Mouse (Mus musculus) left cerebral cortex, postnatal 10 days (tissue): ENCODE data around the gene Il2ra. TPM values are rescaled to one million over a fixed set of nuclear protein-coding genes. Genes with fewer than 3 reads are reported as not detected.

ENCODE experiments used
- DNase-seq, 2 experiments: peaks; one replicate each; pipeline ENCODE4 v3.0.0; 2021 to 2022; ENCODE audit warnings: low spot score in 2 of 2, mixed read lengths in 1 of 2; ENCODE audit errors: extremely low spot score in 1 of 2
- intact Hi-C: fragments of 180-260 bp; cut with DNase I; formaldehyde crosslinking; loops from one replicate; pipeline ENCODE4 v1.15.1; 2025
- total RNA-seq, 2 experiments: library from RNA; stranded (reverse); gene quantifications; 2 replicates each; pipeline ENCODE4 v1.2.3; 2021

Il2ra gene
- total RNA-seq, 2 experiments from 2014 or later, result 0.11 to 0.22 TPM

GRCm38 (mm10) chr2:11645297-11645696, 2.7 kb downstream of the Il2ra start:
- intact Hi-C loops, result no loop called here
- DNase-seq, result no peak

DNA sequence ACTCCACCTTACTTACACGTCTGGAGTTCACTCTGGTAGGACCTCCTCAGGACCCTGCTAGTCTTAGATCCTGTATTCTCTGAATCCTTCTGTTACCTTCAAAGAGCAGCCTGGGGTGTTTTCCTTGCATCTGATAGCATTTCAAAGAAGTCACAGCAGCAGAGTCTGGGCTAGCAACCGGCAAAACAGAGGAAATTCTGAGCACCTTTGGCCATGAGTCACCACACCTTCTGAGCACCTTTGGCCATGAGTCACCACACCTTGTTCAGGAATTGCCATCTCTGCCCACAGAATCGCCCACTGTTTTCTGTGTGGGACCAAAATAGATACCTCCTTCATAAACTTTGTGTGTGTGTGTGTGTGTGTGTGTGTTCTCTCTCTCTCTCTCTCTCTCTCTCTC, 8.9 kb downstream of the Il2ra start:
- intact Hi-C loops, result no loop called here
- no peak for DNase-seq

DNA sequence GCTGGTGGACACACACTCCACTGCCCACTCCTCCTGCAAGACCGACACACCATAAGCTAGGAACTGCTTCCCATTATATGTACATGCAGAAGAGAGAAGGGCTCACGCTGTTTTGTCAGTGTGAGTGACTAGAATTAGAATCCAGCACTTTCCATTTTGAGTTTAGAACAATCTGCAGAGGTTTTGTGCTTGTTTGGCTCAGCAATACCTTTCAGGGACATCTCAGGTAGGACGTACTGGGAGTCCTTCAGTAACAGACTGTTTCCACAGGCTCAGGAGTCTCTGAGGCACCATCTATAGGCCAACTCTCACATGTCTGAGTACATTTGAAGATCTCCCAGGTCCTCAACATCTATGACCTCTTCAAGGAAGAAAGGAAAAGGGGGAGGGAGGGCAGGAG, 9.6 kb downstream of the Il2ra start:
- intact Hi-C loops, result no loop called here
- DNase-seq, result no peak

DNA sequence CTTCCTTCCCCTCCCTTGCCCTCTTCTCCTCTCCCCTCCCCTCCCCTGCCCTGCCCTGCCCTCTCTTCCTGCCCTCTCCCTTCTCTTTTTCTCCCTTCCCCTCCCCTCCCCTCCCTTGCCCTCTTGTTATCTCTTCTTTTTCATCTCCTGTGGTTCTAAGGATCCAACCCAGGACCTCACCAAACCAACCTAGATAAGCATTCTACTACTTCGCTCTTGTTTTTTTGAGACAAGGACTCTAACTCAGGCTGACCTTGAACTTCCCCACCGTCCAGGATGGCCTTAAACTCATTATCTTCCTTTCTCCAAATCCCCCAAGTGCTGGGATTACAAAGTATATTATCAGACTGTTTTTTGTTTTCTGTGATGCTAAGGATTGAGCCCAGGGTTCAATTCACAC, 10.2 kb downstream of the Il2ra start:
- intact Hi-C loops, result no loop called here
- no peak for DNase-seq

- DNase-seq, result no peak
- intact Hi-C loops, result no loop called here
Measured at GRCm38 (mm10) chr2:11653330-11653729, 10.7 kb downstream of the Il2ra start.

DNA sequence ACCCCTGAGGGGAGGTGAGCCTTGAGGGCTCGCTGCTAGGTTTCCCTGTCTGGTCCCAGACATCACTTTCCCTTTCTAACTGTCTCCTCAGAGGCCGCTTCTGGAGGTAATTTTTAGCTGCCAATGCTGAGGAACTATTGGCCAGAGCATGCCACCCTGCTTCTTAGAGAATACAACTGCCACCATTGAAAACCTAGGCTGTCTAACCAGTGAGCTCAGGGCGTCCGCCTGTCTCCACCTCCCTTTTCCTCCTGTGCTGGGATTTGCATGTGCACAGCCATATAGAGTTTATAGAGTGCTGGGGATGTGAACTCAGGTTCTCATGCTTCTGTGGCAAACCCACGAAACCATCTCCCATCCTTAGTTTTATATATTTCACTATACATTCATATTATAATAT, 11.2 kb downstream of the Il2ra start:
- DNase-seq, result no peak
- intact Hi-C loops, result no loop called here

DNA sequence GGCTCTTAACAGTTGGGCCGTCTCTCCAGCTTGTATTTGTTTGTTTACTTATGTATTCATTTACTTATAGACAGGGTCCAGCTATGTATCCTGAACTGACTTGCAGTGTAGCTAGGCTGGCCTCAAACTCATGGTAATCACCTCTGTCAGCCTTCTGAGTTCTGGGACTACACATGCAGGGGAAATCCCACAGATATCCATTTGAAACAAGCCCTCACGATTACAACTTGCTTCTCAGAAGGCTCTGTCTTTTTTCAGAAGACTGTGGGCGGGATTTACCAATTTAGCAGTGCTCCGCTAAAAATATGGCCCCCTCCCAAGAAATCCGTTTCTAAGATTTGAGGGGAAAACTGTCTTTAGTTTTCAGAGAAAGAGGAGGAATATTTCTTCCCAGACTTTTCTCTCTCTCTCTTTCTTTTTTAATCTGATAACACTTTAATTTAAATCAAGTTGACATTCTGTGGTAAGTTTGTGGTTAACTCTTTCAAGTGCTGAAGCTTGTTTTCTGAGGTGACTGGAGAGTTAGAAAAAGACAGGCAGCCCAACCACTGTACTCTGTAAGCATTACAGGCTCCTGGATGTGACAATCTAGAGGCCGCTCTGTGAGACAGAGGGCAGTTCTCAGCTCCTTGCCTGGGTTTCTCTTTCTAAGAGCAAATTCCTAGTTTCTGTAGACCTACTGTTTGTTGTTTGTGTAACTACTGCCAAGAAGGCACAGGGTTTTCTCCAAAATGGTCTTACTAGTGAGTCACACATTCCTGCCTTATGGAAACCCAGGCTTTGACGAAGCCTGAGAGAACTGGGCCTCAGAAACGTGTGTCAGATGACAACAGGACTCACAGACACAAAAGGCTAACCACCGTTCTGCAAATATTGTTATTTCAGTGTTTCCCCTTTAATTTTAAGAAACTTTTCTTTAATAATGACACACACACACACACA, 12.7 kb downstream of the Il2ra start:
- intact Hi-C loops, result no loop called here
- peak in 1 of 2 experiments; percentile 67 for DNase-seq

GRCm38 (mm10) chr2:11657581-11657980, 15.0 kb downstream of the Il2ra start:
- no peak for DNase-seq
- intact Hi-C loops, result no loop called here

DNA sequence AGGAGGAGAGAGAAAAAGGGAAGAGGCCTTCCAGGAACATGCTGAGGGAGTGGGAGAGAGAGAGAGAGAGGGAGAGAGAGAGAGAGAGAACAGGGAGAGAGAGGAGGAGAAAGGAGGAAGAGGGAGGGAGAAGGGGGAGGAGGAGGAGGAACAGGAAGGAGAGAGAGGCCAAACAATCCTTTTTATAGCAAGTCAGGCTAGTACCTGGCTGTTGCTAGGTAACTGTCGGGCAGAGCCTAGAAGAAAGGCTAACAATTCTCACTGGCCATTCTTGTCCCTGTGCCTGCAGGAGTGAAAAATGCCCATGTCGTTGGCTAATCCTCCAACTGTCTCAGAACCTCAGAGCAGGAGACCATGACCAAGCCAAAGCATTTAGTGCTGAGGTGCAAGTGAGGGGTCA, 16.7 kb downstream of the Il2ra start:
- DNase-seq, result no peak
- intact Hi-C loops, result no loop called here

DNA sequence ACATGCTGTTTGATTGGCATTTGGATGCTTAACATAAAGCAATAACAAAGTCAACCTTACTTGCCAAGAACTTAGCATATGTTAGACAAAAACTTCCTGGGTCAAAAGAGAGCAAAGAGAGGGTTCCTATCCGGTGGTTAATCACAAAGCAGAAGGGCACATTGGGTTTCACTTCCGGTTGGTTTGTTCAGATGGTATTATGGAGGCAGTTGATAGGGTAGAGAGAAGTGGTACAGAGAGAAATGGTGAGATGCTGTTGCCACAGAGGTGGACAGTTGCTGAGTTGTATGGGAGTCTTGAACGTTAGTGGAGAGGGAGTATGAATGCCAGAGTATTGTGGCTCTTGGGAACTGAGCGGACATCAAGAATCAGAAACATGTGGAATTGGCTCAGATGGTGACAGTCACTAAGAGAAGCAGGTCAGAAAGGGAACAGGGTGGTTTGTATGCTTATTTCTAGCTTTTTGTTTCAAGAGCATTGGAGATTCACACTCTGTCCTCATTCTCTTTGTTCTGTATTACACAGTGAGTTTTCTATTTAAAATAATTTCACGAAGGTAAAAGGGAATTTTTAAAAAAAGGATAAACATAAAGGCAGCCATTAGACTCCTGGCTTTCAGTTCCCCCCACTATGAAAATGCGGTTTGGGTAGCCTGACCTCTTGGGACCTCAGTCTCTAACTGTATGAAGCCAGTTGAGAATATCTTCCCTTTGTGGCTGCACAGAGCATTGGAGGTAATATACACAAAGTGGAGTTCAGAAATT, 19.7 kb downstream of the Il2ra start:
- intact Hi-C loops, result no loop called here

GRCm38 (mm10) chr2:11662907-11663230, 20.3 kb downstream of the Il2ra start:
- no peak for DNase-seq
- intact Hi-C loops, result no loop called here

More for the DNA sequence above, 19.7 kb downstream of the Il2ra start:
- no peak for DNase-seq

DNA sequence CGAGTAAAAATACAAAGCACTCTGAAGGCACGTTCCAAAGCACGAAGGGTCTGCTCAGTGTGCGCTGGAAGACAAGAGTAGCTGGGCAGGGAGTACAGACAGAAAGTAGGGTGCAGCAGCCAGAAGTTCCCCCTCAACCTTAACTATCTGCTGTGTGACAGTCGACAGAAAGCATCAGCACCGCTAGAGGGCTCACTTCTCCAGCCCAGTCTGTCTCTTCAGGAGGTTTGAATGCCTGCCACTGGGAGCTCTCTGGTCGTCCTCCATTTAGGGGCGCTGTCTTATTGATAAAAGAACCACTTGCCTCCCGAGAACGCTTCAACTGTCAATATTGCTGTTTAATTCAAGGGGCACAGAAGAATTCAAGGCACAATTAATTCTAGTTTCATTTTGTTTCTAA, 21.4 kb downstream of the Il2ra start:
- intact Hi-C loops, result no loop called here

GRCm38 (mm10) chr2:11664367-11664766, 21.8 kb downstream of the Il2ra start:
- intact Hi-C loops, result no loop called here
- peak in 1 of 2 experiments; percentile 71 for DNase-seq

More for the DNA sequence above, 21.4 kb downstream of the Il2ra start:
- DNase-seq, result peak; percentile 89 to 90

DNA sequence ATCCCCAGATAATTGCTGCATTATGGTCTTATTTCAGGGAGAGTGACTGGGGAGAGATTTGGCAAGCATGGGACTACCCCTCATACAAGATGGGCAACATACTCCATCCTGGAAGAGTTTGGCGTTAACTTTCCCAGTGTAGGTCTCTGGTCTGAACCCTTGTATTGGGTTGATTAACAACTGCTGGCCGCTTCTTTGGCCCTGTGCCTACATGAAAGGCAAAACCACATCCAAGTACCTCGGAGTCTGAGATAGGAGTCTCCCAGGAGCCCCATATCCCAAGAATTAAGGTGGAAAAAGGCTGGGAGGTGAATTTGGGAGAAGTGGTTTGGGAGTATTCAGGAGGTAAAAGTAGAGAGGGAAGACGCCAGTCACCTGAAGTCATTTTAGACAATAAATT, 22.2 kb downstream of the Il2ra start:
- intact Hi-C loops, result no loop called here
- no peak for DNase-seq

DNA sequence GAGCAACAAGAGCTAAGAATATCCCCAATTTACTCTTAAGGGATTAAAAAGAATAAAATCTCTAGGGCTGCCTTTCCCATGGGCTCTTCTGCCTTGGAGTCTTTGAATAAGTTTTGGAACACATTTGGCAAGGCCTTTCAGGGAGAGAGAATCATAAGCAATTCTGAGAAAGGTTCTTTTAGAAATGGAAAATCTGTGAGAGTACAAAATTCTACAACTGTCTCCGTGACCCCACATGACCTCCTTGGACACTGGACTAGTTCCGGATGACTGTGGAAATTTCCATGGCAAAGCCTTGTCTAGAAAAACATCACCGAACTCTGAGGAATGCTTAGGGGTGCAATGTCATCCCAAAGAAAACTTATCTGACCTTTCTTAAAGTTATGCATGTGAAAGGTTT, 22.7 kb downstream of the Il2ra start:
- intact Hi-C loops, result no loop called here
- no peak for DNase-seq

- DNase-seq, result no peak
- intact Hi-C loops, result no loop called here
Measured at GRCm38 (mm10) chr2:11672144-11672543, 29.5 kb downstream of the Il2ra start.

GRCm38 (mm10) chr2:11679626-11680025, 37.0 kb downstream of the Il2ra start:
- DNase-seq, result no peak
- intact Hi-C loops, result no loop called here

DNA sequence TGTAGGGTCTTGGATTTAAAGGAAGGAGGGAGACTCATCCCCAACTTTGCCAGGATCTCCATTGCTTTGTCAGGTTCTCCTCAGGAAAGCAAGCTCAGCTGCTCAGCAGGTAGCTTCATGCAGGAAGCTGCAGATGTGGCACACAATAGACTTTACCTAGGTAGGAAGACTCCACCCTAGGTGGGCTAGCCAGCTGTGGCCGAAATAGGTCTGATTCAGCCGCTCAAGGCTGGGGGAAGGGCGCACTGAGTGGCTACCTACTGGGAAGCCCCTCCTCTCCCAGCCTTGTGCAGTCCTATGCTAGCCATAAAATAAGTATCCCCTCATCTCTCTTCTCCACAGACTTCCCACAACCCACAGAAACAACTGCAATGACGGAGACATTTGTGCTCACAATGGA, 40.1 kb downstream of the Il2ra start:
- intact Hi-C loops, result no loop called here
- no peak for DNase-seq

DNA sequence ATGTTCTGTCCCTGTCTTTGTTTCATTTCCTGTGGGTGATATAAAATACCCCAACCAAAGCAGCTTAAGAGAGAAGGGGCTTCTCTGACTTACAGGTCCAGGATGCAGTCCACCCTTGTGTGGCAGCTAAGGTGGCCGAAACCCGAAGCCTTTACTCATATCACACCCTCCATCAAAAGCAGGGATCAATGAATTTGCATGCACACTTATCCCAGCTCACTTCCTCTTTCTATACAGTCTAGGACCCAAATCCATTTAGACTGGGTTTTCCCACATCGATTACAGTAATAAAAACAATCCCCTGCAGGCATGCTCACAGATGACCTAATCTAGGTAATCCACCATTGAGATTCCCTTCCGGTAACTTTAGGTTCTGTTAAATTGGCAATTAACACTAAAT, 43.9 kb downstream of the Il2ra start:
- intact Hi-C loops, result loop anchor here (2.0 kb wide), 1 partner anchor 84 kb away; no protein-coding TSS in a partner anchor
- DNase-seq, result no peak

DNA sequence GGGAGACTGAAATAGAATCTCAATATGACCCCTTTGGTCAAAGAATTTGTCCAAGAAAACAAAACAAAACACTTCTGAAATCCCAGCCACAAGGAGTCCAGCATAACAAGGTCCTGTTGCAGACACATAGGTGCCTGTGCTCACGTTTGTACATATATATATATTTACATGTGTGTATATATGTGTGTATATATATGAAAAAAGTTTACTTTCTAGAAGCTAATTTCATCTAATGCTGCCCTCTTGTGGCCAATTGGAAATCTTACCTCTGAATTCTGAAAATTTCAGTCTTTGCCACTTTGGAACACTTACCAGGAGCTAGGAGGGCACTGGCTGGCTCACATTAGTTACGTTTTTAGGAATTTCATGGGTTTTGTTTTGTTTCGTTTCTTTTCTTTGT, 44.8 kb downstream of the Il2ra start:
- DNase-seq, result peak in 1 of 2 experiments; percentile 16
- intact Hi-C loops, result loop anchor here (2.0 kb wide), 1 partner anchor 85 kb away; no protein-coding TSS in a partner anchor
